Mouse (Mus musculus): ENCODE results near the gene Pamr1. TPM values are rescaled to one million over a fixed set of nuclear protein-coding genes. Genes with fewer than 3 reads are reported as not detected.

Gene Pamr1
- total RNA-seq, 2 experiments from 2014 or later, result 7.1 to 9.7 TPM

DNA sequence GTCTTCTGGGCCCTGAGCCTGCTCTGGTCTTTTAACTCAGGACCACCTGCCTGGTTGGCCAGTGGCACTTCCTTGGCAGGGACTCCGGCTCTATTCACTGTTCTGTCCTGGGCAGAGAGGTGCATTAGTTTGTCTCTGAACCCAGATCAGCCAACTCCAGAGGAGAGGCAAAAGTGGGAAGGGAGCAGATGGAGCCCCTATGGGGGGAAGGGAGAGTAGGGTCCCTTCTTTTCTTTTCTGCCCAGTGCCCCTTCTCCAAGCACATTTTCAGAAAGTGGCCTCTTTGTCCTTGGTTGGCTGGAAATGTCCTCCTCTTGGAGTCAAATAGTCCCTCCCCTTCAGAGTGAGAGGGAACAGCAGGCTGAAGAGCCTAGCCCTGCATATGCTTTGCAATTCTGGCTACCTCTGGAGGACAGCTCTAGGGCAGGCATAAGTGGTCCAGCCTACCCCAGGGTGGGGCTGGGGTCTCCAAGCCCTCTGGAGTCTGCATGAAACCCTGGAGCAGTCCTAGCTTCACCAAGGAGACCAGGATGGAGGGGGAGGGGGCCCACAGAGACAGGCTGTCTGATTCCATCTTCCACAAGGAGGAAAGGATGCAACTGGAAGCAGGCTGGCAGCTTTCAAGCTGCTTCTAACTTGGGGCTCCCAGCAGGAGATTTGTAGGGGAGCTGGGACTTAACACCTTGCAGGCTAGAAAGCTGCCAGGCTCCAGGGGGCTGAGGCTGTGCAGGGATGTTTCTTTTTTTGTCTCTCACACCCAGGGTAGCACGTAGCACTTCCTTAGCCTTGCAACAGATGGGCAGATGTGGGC lies 49.3 kb downstream of the Pamr1 start:
- no peak for DNase-seq

DNA sequence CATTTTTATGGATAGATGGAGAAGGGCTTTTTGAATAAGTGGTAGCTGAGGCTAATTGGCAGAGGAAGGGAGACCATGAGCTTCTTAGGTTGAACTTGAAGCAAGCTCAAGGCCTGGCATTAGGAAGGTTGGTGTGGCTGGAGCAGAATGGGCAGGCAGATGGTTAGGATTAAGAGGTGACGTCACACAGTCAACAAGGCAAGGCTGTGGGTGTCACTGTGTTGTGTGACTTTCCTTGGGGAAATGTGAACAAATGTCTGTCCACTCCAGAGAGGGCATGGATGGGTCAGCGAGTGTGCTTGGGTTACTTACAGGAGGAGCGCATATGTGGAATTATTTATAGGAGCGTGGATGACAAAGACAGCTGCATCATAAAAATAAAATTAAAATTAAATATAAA lies 50.7 kb downstream of the Pamr1 start:
- no peak for DNase-seq

DNA sequence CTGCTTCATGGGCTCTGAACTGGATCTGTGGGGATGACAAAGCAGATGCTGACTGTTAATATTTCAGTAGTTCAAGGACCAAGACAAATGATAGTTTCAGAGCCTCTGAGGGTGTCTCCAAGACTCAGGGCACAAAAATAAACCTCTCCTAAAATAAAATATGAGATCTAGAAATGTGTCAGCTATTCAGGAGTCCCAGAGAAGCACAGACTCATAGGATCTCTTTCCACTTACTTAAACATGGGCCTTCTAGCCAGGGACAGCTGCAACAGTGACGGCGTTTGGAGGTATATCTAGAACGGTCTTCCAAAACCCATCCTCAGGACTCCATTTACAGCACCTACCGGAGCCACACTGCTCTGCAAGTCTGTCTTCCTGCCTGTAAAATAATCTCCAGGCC lies 60.7 kb downstream of the Pamr1 start:
- no peak for DNase-seq

DNA sequence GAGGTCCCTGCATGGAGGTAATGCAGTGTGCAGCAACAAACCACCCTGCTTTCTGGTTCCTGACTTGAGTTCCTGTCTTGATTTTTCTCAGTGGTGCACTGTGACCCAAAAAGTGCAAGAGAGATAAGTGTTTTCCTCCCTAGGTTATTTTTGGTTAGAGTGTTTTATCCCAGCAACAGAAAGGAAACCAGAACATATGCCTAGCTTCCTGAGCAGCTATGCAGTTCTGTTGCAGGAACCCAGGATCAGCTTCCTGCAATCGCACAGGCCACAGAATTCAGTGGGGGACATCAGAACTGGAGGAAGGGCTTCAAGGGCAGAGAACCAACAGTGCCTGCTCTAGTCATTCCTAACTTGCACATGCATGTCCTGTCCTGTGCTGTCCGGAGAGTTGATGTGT lies 66.8 kb downstream of the Pamr1 start:
- DNase-seq, result no peak

GRCm38 (mm10) chr2:102620744-102621429 lies 71.1 kb downstream of the Pamr1 start:
- no peak for DNase-seq

DNA sequence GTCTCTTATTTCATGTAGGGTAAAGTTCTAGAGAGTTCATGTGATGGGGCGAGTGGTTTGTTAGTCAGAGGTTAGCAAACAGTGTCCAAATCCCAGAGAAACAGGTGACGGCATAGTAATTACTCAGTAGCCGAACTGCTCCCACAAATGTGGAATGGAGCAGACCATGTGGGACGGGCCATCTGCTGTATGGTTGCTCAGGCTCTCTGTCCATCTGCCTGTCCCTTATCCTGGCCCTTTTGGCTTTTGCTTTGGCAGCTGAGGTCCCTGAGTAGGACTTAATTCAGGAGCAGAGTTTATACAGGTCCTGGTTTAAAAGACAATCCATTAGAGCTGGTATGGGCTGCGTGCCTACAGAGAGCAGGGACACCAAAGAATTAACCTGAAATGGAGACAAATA lies 72.4 kb downstream of the Pamr1 start:
- DNase-seq, result no peak

DNA sequence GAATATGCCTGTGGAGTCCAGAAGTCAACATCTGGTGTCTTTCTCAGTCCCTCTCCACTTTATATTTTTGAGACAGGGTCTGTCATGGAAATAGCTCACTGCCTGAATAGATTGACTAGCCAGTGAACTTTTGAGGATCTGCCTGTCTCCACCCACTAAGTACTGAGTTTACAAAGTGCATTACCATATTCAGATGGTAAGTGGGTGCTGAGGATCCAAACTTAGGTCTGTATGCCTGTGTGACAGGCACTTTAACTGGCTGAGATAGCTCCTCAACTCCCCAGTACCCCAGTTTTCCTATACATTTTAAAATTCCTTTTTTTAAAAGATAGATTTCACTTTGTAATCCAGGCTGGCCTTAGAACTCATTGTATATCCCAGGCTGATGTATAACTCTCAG lies 73.1 kb downstream of the Pamr1 start:
- DNase-seq, result no peak

- DNase-seq, result no peak
Measured at GRCm38 (mm10) chr2:102624538-102624937, 74.7 kb downstream of the Pamr1 start.

DNA sequence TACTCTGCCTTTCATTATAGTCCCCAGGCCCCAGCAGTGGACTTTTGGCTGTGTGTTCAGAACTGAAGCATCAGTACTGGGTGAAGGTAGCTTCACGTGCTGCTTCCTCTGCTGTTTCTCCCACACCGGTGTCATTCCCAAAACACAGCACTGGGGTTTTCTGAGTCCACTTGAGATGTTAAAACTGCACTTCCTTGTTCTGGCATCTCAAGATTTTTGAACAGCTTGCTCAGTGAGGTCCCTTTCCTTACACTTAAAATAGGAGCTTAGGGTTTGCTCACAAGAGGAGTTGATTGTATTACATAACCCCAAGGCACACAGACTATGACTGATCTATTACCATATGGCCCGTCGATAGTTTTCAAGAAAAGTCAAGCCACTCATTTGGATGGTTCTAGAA lies 82.5 kb downstream of the Pamr1 start:
- DNase-seq, result no peak

DNA sequence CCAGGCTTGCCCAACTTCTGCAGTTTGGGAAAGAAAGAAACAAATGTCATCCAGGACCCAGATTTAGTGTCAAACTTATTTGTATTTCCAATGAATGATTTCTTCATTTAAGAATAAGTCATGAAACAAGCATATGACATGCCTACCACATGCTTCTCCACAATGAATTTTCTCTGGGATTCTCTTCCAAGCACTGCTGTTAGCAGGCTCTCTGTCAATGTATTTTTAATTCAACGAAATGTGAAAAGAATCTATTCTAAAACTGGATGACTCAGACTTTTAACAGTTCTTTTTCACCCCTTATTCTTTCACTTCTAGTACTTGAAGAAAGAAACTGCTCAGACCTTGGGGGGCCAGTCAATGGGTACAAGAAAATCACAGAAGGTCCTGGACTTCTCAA lies 84.2 kb downstream of the Pamr1 start:
- DNase-seq, result no peak

DNA sequence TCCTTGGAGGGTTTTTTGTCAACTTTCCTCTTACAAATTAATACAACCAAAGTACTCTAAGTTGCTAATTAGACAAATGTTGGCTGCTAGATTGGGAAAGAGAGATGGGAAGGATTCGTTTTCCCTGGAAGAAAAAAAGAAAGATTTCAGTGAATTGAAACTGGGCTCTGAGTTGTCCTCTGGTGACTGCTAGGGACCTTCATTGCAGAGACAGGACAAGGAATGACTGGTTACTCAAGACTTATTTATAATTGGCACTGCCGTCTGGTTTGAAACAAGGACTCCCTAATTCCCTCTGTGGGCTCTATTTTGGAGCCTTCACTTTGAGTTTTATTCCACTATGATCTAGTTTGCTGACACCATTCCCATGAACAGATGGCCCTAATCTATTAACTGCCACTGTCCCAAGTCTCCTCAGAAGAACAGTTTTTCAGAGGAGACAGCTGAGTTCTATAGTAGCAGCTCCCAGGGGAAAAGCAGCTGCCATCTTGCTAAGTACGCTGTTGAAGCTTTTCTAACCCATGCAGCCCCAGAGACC lies 85.8 kb downstream of the Pamr1 start:
- no peak for DNase-seq

GRCm38 (mm10) chr2:102636116-102636600 lies 86.3 kb downstream of the Pamr1 start:
- no peak for DNase-seq

DNA sequence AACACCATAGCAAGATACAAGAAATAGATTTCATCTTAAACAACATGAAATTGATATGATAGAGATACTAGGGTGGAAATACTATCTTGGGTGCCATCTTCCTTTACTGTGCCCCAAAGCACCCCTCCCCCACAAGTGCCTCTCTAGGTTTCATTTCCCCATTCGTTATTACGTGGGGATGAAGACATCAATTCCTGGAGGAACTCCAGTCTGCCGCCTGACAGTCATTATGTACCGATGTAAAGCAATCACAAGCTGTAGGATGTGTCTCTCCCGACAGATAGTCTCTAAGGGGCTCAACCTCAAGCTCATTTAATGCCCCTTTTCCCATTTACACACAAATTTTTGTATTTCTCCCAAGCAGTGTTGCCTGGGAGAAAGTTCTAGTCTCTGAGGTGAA lies 88.3 kb downstream of the Pamr1 start:
- DNase-seq, result no peak

GRCm38 (mm10) chr2:102638690-102639089 lies 88.9 kb downstream of the Pamr1 start:
- no peak for DNase-seq

DNA sequence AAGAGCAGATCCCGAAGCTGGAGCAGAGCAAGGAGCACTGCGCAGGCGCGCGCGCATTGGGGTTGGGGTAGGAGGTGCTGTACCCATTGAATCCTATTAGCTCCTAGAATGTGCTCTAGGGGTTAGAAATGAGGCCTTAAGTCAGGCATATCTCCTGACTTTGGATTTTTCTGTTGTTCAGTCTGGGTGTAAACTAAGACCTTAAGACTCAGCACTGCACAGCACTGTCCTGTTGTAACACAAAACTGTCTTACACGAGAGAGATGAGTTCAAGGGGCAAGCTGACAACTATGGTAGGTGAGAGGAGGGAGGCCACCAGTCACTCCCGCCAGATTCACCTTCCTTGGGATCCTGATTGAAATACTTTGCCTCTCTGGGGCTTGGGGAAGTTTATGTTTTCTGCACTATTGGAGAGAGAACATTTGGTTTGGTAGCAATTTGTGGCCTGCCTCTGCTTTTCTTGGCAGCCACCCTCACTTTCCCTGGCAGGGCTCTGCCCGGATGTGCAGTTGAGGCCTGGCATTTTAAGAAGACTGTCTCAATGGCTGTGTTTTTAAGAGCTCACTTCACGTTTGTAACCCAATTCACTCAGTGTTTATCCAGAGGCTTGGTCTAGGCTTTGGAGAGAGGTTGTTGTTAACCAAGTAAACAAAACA lies 99.2 kb downstream of the Pamr1 start:
- no peak for DNase-seq

DNA sequence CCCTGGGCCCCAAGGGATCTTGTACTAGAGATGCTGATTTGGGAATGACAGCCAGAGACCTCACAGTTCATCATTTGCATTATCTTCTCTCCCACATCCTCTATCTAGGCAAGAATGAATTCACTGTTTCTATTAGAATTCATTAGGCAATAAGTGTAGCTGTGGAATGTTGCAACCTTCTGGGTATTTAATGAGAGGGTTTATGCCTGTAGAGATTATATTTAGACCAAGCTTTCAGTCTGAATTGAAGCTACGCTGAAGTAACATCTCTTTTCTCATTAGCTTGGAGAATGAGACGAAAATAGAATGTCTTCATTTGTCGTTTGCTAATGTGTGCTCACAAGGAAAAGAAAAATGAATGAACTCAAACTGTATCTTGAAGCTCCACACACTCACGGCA lies 100.5 kb downstream of the Pamr1 start:
- no peak for DNase-seq

GRCm38 (mm10) chr2:102655966-102656725 lies 106.3 kb downstream of the Pamr1 start:
- DNase-seq, result no peak

DNA sequence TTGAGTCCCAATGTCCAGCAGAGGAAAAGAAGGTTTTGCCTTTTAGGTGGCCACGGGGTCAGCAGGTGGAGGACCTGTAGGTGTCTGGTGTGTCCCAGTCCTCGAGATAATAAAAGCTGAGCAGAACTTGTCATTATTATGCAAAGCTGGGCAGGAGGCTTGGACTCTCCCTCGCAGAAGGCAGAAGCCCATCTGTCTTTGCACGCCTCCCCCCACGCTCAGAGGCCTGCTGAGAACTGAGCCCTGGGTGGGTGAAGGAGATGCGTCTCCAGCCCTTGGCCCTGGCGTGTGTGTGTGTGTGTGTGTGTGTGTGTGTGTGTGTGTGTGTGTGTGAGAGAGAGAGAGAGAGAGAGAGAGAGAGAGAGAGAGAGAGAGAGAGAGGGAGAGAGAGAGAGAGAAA lies 107.9 kb downstream of the Pamr1 start:
- no peak for DNase-seq

GRCm38 (mm10) chr2:102658163-102658660 lies 108.4 kb downstream of the Pamr1 start, which contains the start of gene Slc1a2:
Gene Slc1a2 (plus strand): TSS chr2:102658659.
- DNase-seq, result no peak

DNA sequence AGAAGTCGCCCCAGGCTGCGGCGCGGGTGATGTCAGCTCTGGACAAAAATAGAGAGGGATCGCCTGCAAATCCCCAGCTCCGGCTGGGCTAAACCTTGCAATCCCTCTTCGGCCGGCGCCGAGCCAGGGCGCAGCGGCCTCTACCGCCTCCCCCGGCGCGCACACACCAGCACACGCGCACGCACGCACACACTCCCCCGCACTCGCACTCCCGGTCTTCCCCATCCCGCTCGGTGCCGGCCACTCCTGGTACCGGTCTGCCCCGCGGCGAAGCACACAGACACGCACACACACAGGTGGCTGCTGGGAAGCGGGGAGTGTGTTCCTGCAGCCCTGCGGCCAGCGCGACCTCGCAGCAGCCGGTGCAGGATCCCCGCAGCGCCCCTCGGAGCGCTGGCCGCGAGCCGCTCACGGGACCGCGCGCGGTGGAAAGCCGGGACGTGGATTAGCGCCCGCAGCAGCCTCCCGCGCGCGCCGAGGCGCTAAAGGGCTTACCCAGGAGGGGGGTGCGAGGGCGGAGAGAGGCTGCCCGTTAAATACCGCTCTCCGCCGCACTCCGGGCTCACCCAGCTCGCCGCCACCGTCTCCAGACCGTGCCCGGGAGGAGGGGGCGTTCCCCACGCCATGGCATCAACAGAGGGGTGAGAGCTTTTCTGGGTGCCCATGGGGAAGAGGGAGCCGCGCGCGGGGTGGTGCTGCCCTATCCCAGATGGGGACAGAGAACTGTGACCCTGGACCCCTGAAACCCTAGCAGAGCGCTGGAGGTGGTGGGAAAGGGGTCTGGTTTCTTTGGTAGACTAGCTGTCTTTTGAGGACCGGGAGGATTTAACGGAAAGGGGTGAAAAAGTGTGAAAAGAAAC lies 109.1 kb downstream of the Pamr1 start:
- peak; percentile 51 for DNase-seq

DNA sequence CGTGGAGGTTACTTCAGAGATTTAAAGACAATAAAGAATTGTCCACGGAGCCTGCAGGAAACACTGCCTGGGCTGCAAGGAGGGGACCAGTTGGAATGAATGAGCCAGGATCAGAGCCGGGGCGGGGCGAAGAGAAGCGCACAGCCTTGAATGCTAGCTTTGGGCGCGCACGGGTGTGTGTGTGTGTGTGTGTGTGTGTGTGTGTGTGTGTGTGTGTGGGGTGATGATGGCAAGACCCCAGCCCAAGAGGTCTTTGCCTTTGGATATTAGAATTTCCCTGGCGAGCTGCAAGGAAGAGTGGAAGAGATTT lies 109.7 kb downstream of the Pamr1 start:
- peak; percentile 27 for DNase-seq
